Mouse (Mus musculus): ENCODE measurements around the gene Plin5. TPM values are rescaled to one million over a fixed set of nuclear protein-coding genes. Genes with fewer than 3 reads are reported as not detected.

The Plin5 gene
- polyA plus RNA-seq, 1 experiment from 2014 or later, result 0.64 TPM

- no peak overlapping the region for H3K9ac ChIP-seq (replicated peaks; ENCODE audit: low read depth, low read length)
- no peaks in the 10 kb centered on the region for H3K36me3 ChIP-seq (ENCODE audit: control insufficient read depth, insufficient read depth, low read length)
- H3K9me3 ChIP-seq (ENCODE audit: control insufficient read depth, low read depth, low read length), result no peaks in the 10 kb centered on the region
- no peak overlapping the region for H3K4me2 ChIP-seq (replicated peaks; ENCODE audit: low read depth, low read length)
- no peak for ATAC-seq (ENCODE audit: insufficient number of reproducible peaks, insufficient read depth, low FRiP score, low read depth)
- no peaks in the 10 kb centered on the region for H3K4me1 ChIP-seq (ENCODE audit: control insufficient read depth, insufficient read depth, low read length)
- peaks cover 5% of the 10 kb centered on the region for H3K27me3 ChIP-seq (ENCODE audit: control insufficient read depth, insufficient read depth, low read length)
- H3K4me3 ChIP-seq (ENCODE audit: low read depth, low read length), result no peak overlapping the region
- WGBS, result 79% methylated on average over 15 of the region's 15 CpGs
- H3K27ac ChIP-seq (ENCODE audit: low read length), result no peak overlapping the region
Observed at GRCm38 (mm10) chr17:56128246-56128645, 10.8 kb upstream of the Plin5 start.

GRCm38 (mm10) chr17:56126175-56126574, 8.8 kb upstream of the Plin5 start:
- Histone ChIP-seq H3K4me3 (ENCODE audit: low read depth, low read length) (no peak overlapping the region), H3K4me1 (ENCODE audit: control insufficient read depth, insufficient read depth, low read length) (no peaks in the 10 kb centered on the region), H3K36me3 (ENCODE audit: control insufficient read depth, insufficient read depth, low read length) (no peaks in the 10 kb centered on the region), H3K9ac (replicated peaks; ENCODE audit: low read depth, low read length) (no peak overlapping the region), H3K9me3 (ENCODE audit: control insufficient read depth, low read depth, low read length) (peaks cover 10% of the 10 kb centered on the region), H3K27me3 (ENCODE audit: control insufficient read depth, insufficient read depth, low read length) (peaks cover 11% of the 10 kb centered on the region), H3K4me2 (replicated peaks; ENCODE audit: low read depth, low read length) (no peak overlapping the region), H3K27ac (ENCODE audit: low read length) (no peak overlapping the region)
- ATAC-seq (ENCODE audit: insufficient number of reproducible peaks, insufficient read depth, low FRiP score, low read depth), result no peak
- 78% methylated on average over 11 of the region's 11 CpGs for WGBS

- no peaks in the 10 kb centered on the region for H3K36me3 ChIP-seq (ENCODE audit: control insufficient read depth, insufficient read depth, low read length)
- H3K9ac ChIP-seq (replicated peaks; ENCODE audit: low read depth, low read length), result no peak overlapping the region
- no peak for ATAC-seq (ENCODE audit: insufficient number of reproducible peaks, insufficient read depth, low FRiP score, low read depth)
- H3K27ac ChIP-seq (ENCODE audit: low read length), result no peak overlapping the region
- H3K27me3 ChIP-seq (ENCODE audit: control insufficient read depth, insufficient read depth, low read length), result peaks cover 21% of the 10 kb centered on the region
- no peak overlapping the region for H3K4me2 ChIP-seq (replicated peaks; ENCODE audit: low read depth, low read length)
- WGBS, result 80% methylated on average over 4 of the region's 4 CpGs
- H3K4me3 ChIP-seq (ENCODE audit: low read depth, low read length), result no peak overlapping the region
- H3K9me3 ChIP-seq (ENCODE audit: control insufficient read depth, low read depth, low read length), result peaks cover 10% of the 10 kb centered on the region
- no peaks in the 10 kb centered on the region for H3K4me1 ChIP-seq (ENCODE audit: control insufficient read depth, insufficient read depth, low read length)
Observed at GRCm38 (mm10) chr17:56125276-56125630, 7.9 kb upstream of the Plin5 start.

GRCm38 (mm10) chr17:56124377-56125275, 7.2 kb upstream of the Plin5 start:
- WGBS, result 9% methylated on average over 58 of the region's 59 CpGs
- Histone ChIP-seq H3K4me3 (ENCODE audit: low read depth, low read length) (peak overlapping the region; percentile 38), H3K27ac (ENCODE audit: low read length) (no peak overlapping the region), H3K4me1 (ENCODE audit: control insufficient read depth, insufficient read depth, low read length) (peaks cover 3% of the 10 kb centered on the region; the same call in 1 of the 2 replicates), H3K4me2 (replicated peaks; ENCODE audit: low read depth, low read length) (peak overlapping the region; percentile 83), H3K9me3 (ENCODE audit: control insufficient read depth, low read depth, low read length) (peaks cover 10% of the 10 kb centered on the region), H3K27me3 (ENCODE audit: control insufficient read depth, insufficient read depth, low read length) (peaks cover 27% of the 10 kb centered on the region), H3K36me3 (ENCODE audit: control insufficient read depth, insufficient read depth, low read length) (no peaks in the 10 kb centered on the region), H3K9ac (replicated peaks; ENCODE audit: low read depth, low read length) (peak overlapping the region; percentile 33)
- no peak; the same call in 1 of the 2 replicates for ATAC-seq (ENCODE audit: insufficient number of reproducible peaks, insufficient read depth, low FRiP score, low read depth)

GRCm38 (mm10) chr17:56123681-56124340, 6.4 kb upstream of the Plin5 start:
- H3K27ac ChIP-seq (ENCODE audit: low read length), result no peak overlapping the region
- peaks cover 29% of the 10 kb centered on the region for H3K27me3 ChIP-seq (ENCODE audit: control insufficient read depth, insufficient read depth, low read length)
- no peaks in the 10 kb centered on the region for H3K36me3 ChIP-seq (ENCODE audit: control insufficient read depth, insufficient read depth, low read length)
- H3K9me3 ChIP-seq (ENCODE audit: control insufficient read depth, low read depth, low read length), result peaks cover 10% of the 10 kb centered on the region
- H3K4me1 ChIP-seq (ENCODE audit: control insufficient read depth, insufficient read depth, low read length), result peaks cover 3% of the 10 kb centered on the region; the same call in 1 of the 2 replicates
- WGBS, result 37% methylated on average over 58 of the region's 59 CpGs
- peak overlapping the region; percentile 83 for H3K4me2 ChIP-seq (replicated peaks; ENCODE audit: low read depth, low read length)
- H3K9ac ChIP-seq (replicated peaks; ENCODE audit: low read depth, low read length), result peak overlapping the region; percentile 33; the same call in 1 of the 2 replicates
- ATAC-seq (ENCODE audit: insufficient number of reproducible peaks, insufficient read depth, low FRiP score, low read depth), result no peak
- H3K4me3 ChIP-seq (ENCODE audit: low read depth, low read length), result peak overlapping the region; percentile 38

GRCm38 (mm10) chr17:56123161-56123560, 5.8 kb upstream of the Plin5 start:
- peaks cover 10% of the 10 kb centered on the region for H3K9me3 ChIP-seq (ENCODE audit: control insufficient read depth, low read depth, low read length)
- H3K4me1 ChIP-seq (ENCODE audit: control insufficient read depth, insufficient read depth, low read length), result peaks cover 3% of the 10 kb centered on the region; the same call in 1 of the 2 replicates
- no peak overlapping the region for H3K9ac ChIP-seq (replicated peaks; ENCODE audit: low read depth, low read length)
- H3K27ac ChIP-seq (ENCODE audit: low read length), result no peak overlapping the region
- H3K27me3 ChIP-seq (ENCODE audit: control insufficient read depth, insufficient read depth, low read length), result peaks cover 29% of the 10 kb centered on the region
- 89% methylated on average over 12 of the region's 12 CpGs for WGBS
- H3K36me3 ChIP-seq (ENCODE audit: control insufficient read depth, insufficient read depth, low read length), result no peaks in the 10 kb centered on the region
- no peak overlapping the region for H3K4me2 ChIP-seq (replicated peaks; ENCODE audit: low read depth, low read length)
- no peak overlapping the region for H3K4me3 ChIP-seq (ENCODE audit: low read depth, low read length)
- no peak for ATAC-seq (ENCODE audit: insufficient number of reproducible peaks, insufficient read depth, low FRiP score, low read depth)

GRCm38 (mm10) chr17:56121826-56122225, 4.4 kb upstream of the Plin5 start, which contains the start of gene Lrg1:
TSS of gene Lrg1 (minus strand) at chr17:56122001.
- Histone ChIP-seq H3K4me1 (ENCODE audit: control insufficient read depth, insufficient read depth, low read length) (peaks cover 3% of the 10 kb centered on the region; the same call in 1 of the 2 replicates), H3K4me3 (ENCODE audit: low read depth, low read length) (no peak within 1 kb of the TSS), H3K36me3 (ENCODE audit: control insufficient read depth, insufficient read depth, low read length) (no peaks in the 10 kb centered on the region), H3K4me2 (replicated peaks; ENCODE audit: low read depth, low read length) (no peak within 1 kb of the TSS), H3K9me3 (ENCODE audit: control insufficient read depth, low read depth, low read length) (peaks cover 10% of the 10 kb centered on the region), H3K9ac (replicated peaks; ENCODE audit: low read depth, low read length) (no peak within 1 kb of the TSS), H3K27ac (ENCODE audit: low read length) (no peak within 1 kb of the TSS), H3K27me3 (ENCODE audit: control insufficient read depth, insufficient read depth, low read length) (peaks cover 29% of the 10 kb centered on the region)
- WGBS, result 72% methylated on average over 2 of the region's 2 CpGs
- no peak for ATAC-seq (ENCODE audit: insufficient number of reproducible peaks, insufficient read depth, low FRiP score, low read depth)

GRCm38 (mm10) chr17:56119981-56120880, 2.8 kb upstream of the Plin5 start:
- H3K9ac ChIP-seq (replicated peaks; ENCODE audit: low read depth, low read length), result no peak overlapping the region
- no peak for ATAC-seq (ENCODE audit: insufficient number of reproducible peaks, insufficient read depth, low FRiP score, low read depth)
- H3K36me3 ChIP-seq (ENCODE audit: control insufficient read depth, insufficient read depth, low read length), result no peaks in the 10 kb centered on the region
- WGBS, result 5% methylated on average over 66 of the region's 66 CpGs
- H3K4me1 ChIP-seq (ENCODE audit: control insufficient read depth, insufficient read depth, low read length), result peaks cover 3% of the 10 kb centered on the region; the same call in 1 of the 2 replicates
- peaks cover 29% of the 10 kb centered on the region for H3K27me3 ChIP-seq (ENCODE audit: control insufficient read depth, insufficient read depth, low read length)
- no peak overlapping the region for H3K27ac ChIP-seq (ENCODE audit: low read length)
- H3K4me3 ChIP-seq (ENCODE audit: low read depth, low read length), result no peak overlapping the region
- peaks cover 10% of the 10 kb centered on the region for H3K9me3 ChIP-seq (ENCODE audit: control insufficient read depth, low read depth, low read length)
- peak overlapping the region; percentile 23 for H3K4me2 ChIP-seq (replicated peaks; ENCODE audit: low read depth, low read length)

All from stomach, embryonic 14.5 days (tissue).